Mouse (Mus musculus) cerebellum, postnatal 14 days (tissue): ENCODE measurements around the gene Eya4.

Source experiments
- DNase-seq, 2 experiments: peaks; one replicate each; pipeline ENCODE4 v3.0.0; 2021; ENCODE audit warnings: mixed read lengths in 2 of 2

Eya4 gene

GRCm38 (mm10) chr10:23060694-23061060, 289.9 kb downstream of the Eya4 start:
- DNase-seq = no peak

DNA sequence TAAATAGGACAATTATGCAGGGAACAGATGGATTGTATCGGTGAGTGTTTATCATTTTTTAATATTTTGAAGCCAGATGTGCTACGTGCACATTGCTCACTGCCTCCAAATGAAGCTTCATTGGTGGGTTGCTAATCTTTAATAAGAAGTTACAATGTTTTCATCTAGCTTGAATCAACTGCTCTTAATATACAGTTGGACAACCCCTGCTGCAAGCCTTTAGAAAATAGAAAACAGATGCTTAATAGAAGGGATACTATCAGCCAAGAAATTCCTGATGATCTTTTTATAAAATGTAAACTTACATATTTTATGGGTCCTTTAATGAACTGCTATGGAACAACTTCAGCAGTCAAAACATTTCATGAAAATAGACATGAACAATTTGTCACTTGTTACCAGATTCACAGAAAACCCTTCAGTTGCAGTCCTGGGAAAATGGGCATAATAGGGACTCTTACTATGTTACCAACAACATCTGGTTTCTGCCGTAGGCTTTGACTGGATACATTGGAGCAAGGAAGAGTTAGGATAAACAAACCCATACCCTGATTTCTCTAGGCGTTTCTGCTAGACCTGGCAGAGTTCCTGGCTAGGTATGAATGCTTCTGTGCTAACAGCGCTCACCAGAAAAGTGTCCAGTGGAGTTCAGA, 290.4 kb downstream of the Eya4 start:
- no peak for DNase-seq

DNA sequence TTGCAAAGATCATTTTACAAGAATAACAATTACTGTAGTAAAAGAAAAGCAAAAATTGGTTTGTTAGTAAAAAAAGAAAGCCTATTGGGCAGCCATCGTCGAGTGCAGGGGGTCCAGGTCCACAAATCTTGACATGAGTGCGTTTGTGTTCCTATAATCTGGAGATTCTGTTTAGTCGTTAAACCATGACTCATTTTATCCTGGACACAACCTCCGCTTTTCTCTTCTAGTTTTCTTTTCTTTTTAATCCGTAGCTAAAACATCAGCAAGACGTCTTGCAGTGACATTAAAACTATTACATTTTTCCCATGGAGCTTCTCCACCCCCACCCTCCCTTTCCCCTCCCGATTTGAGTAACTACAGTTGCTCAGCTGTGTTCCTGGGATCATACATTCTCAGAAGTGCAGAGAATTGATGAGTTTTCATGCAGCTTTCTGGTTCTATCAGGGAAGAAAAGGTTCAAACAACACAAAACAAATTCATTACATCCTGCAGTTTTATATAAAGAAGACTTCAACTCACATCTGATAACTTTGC, 297.1 kb downstream of the Eya4 start:
- DNase-seq = no peak
